Mouse (Mus musculus) testis, postnatal 14 days (tissue): ENCODE data around the gene Ms4a3.

Experiments used
- DNase-seq: peaks from one replicate; pipeline ENCODE4 v3.0.0; 2021; ENCODE audit warnings: low spot score

The Ms4a3 gene

DNA sequence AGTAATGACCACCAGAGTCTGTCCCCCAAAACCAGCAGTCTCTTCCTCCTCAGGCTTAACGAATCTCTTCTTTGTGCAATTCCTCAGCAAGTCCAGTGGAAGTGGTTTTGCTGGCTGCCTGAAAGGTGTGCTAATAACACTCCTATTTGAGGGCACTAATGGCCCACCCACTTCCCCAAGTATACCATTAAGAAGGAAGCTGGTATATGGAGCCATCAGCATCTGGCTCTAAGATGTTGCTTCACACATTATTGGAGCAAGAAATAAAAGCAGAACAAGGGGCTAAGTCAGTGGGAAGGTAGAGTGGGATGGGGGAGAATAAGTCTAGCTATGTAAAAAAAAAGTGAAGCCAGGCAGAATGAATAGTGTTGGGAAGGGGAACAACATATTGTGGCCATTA, at the start of gene Ms4a3:
Ms4a3 (minus strand) TSS at position 120 of the 400 bp plus-strand sequence.
- no peak for DNase-seq

DNA sequence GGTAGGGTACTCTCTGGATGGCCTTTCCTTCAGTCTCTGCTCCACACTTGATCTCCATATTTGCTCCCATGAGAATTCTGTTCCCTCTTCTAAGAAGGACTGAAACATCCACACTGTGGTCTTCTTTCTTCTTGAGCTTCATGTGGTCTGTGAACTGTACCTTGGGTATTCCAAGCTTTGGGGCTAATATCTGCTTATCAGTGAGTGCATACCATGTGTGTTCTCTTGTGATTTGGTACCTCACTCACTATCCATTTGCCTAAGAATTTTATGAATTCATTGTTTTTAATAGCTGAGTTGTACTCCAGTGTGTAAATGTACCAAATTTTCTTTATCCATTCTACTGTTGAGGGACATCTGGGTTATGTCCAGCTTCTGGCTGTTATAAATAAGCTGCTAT, 20.9 kb upstream of the Ms4a3 start:
- DNase-seq = no peak

DNA sequence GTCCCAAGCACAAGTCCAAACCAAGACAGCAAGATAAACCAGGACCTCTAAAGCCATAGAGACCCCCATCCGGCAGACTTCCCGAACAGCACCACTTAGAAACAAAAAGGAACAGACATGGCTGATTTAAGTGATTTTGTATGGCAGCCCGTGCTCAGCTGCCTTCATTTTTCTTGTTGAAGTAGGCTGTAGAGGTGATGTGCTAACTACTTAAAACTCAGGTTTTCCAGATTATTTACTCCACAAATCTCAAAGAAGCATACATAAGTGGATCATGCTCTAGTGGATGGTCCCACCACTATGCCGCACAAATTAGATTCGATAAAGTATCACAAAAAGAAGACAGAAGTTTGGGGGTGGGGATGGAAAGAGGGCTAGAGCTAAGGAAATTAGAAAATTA, 19.8 kb upstream of the Ms4a3 start, which contains the start of gene Oosp2:
Oosp2 (minus strand) TSS at position 101 of the 400 bp plus-strand sequence.
- DNase-seq = no peak

DNA sequence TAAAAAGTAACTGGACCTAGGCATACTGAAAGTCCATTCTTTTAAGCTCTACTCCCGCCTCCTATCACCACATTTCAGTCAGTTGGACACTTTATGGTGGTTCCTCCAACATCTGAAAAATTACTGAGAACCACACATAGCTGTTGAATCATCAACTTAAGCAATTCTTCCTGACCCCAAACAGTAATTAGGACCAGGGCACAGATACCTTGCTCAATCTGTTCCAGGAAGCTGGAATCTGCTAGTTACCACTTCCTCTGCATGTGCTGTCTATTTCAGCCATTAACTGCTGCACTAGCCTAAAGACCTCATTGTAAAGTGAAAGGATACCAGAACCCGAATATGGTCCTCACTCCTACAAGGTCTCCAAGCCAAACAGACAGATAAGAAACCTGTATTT, 18.5 kb upstream of the Ms4a3 start:
- no peak for DNase-seq

DNA sequence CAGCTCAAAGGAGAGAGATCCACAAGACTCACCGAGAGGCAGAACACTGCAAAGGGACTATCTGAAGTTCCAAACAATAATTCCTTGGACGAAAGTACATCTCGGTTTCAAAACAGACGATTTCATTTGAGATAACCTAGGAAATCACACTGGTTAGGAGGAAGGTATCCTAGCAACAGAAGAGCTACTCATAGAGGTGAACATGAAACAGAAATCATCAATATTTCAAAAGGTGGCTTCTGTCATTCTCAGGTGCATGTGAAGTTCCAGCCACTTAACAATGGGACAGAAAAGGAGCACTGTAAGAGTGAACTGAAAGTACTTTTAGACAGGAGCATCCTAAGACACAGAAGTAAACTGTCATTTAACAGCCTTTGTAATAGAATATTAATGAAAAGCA, 8.9 kb upstream of the Ms4a3 start:
- DNase-seq = no peak

DNA sequence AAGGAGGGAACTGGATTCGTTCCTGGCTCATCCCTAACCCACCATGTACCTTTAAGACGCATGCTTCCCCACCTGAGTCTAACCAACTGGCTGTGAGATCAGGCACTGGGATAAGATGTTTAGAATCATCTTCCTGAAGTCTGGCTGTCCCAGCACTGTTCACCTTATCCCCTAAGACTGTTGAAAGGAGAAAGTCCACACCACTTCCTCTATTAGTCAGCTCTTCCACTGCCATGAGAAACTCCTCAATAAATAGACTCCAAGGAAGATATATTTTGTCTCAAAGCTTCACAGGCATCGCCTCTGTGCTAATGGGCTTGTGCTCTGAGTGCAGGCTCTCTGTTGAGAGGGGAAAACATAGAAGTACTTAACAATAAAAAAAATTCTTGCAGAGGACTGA, 5.5 kb upstream of the Ms4a3 start:
- DNase-seq = no peak

DNA sequence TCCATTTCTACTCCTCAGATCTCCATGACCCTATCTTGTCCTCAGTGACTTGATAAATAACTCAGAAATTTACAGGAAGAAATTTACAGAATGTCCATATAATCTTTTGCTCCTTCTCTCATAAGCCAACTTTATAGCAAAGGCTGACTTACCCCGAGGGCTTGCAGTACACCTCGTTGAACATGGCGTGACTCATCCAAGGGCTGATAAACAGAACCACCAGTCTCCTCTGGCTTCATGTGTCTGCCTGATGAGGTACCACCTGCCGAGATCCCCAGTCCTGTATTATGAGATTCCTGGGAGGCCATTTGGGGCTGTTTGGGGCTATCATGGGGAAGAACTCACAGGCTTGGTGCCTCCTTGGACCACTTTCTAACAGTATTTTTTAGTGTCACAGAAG, 1.6 kb downstream of the Ms4a3 start:
- DNase-seq = no peak

DNA sequence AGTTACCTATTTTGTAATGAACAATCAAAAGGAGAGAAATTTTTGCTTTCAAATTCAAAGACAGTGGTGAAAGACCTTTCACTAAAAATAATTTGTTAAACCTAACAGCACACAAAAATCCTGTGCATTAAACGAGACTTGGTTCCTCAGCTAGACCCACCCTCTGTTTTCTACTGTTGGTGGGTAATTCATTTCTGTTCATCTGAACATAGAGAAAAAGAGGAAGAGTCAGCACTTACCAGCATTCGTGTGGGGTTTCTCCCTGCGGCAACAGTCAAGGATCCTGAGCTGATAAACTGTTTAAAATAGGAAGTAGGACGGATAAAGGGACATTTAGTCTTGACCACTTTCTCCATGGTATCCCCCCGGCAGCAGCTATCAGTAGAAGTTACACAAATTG, 5.1 kb downstream of the Ms4a3 start:
- DNase-seq = no peak

DNA sequence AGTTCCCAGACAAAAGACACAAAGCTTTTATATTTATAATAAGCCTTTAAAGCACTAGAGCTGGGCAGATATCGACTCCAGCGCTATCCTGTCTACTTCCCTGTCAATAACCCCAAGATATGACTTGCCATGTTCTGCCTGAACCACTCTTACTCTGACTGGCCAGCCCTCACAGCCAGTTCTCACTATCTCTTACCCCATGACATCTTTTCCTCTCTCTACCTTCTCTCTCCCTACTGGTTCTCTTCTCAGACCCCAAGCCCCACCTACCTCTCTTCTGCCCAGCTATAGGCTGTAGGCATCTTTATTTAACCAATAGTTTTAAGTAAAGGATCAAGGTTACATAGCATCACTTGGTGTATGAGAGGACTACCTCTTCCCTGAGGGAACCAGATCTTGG, 6.3 kb downstream of the Ms4a3 start:
- DNase-seq = no peak

DNA sequence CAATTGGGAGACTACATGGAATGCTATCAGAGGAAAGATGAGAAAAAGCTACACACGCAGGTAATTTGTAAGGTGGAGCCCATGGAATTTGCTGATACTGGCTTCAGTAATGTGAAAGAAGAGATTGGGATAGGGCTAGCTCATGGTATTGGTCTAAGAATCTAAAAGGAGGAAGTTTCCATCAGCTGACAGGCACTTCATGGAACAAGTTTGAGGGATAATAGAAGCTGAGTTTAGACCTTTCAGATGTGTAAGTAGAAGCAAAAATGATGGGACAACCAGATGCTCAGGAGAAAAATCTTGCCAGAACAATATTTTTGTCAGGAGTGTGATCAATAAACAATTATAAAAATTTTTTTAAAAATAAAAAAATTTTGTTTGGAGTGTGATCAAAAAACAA, 6.9 kb downstream of the Ms4a3 start:
- no peak for DNase-seq

DNA sequence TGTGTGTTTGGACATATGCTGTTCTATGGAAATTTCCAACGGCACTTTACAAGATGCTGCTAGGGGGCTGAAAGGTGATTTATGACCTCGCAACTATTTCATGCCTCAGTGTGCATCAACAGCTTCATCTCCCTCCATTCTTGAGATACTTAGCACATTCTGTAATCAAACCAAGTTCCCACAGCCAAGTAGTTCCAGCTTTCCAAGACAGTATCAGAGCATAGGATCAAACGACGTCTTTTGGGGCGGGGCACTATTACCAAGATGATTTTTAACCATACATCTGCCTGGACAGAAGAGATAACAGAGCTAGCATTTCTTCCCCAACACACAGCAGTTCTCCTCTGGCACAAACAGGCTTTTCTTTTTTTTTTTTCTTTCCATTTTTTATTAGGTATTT, 15.4 kb downstream of the Ms4a3 start:
- no peak for DNase-seq

DNA sequence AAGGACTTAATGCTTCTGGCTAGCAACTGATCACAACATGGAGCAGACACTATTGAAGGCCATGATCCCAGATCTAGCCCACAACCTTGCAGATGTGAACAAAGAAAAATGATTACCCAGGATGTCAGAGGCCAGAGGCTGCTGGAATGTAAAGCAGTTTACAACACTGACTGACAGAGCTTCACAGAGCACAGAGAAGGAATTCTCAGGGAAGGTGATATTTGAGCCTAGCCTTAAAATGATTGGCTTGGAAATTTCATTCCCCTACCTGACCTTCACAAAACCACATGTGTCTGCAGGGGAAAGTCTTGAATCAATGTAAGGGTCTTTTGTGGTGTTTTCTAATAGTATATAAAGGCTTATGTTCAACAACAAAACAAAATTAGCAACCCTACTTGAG, 15.9 kb downstream of the Ms4a3 start:
- no peak for DNase-seq

DNA sequence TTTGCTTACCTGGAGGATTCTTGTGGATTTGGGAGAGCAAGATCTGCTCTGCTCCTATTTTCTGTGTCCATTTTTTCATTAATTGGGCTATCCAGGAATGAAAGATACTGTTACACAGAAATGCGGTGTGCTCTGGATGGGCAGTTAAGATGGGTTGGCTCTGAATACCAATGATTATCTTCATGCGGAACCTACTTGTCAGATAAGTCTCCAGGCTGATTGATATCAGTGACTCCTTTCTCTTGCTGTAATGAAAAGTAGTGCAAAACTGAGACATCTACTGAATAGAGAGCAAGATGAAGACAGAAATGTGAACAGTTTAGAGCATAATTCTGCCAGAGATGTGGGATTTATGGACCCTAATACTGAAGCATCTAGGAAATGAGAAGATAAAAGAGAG, 17.1 kb downstream of the Ms4a3 start, which contains the start of gene Ms4a2:
Ms4a2 (minus strand) TSS at position 169 of the 400 bp plus-strand sequence.
- DNase-seq = no peak

DNA sequence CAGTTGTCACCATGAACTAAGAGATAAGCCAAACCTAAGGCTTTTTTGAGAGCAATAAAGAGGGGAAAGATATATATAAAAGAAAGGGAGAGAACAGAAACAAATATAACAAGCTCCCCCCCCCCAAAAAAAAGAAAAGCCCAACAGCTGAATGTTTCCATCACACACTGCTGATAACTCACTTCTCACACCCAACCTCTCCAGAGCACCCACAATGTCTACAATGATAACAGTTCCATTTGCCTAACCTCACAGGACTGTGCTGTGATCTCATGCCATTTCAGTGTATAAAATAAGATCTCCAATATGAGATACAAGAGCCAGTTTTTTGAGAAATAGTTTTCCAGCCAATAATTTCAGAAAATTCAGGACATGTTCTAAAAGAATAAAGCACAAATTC, 22.7 kb downstream of the Ms4a3 start:
- DNase-seq = no peak

DNA sequence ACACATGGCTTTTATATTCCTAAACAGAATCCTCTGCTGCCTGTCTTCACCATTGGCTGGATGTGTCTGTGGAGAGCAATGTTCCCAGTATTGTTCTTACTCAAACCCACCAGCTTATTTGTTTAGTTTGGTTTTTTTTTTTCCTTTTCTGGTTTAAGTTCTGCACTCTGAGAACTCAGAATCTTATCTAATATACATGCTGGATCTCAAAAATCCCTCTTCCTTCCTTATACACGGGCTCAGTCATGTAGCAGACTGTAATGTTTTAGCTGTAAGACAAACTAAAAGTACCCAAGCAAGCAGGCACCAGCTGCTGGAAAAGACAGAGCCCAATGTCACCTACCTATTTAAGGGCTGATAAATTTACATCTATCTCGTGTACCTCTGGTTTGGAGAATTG, 25.8 kb downstream of the Ms4a3 start:
- no peak for DNase-seq

DNA sequence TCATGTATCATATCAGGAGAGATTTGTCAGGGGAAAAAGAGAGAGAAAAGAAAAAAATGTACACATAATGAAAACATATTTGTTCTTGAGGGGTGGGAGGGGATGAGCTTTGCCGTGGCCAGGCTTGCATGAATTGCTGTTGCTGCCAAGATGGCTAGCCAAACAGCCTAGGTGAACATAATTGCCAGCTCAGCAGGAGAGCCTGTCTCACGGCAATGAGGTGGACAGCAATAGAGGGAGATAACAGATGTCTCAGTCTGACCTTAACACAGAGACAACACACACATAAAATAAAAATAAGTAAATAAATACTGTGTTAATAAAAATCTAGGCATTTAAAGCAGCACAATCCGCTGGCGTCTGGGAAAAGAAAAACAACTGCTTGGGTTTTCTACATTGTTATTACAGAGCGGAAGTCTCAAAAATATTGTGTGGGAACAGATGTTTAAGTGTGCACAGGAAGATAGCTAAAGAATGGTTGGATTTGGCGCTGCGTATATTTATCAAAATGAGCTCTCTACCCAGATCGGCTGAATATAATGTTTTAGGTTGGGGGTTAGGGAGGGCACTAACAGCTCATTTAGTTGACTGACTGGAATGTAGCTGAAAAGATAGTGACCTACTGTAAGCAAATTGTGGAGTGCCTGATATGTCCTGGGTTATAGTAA, 26.7 kb downstream of the Ms4a3 start:
- no peak for DNase-seq

DNA sequence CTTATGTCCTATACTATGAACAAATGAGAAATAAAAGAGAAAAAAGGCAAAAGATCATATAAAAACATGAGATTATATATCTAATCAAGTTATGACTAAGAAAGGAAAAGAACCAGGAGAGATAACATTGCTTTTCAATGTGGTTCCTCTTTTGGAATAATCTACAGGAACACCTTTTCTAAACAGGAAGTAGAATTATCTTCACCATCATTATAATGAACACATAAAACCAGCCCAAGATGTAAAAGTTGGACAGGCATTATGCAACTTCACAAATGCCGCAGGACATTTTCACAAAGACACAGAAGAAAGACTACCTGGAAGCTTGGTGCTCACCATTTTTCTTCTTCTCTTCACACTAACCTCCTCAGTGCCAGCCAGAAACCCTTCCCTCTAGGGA, 27.6 kb downstream of the Ms4a3 start:
- no peak for DNase-seq

DNA sequence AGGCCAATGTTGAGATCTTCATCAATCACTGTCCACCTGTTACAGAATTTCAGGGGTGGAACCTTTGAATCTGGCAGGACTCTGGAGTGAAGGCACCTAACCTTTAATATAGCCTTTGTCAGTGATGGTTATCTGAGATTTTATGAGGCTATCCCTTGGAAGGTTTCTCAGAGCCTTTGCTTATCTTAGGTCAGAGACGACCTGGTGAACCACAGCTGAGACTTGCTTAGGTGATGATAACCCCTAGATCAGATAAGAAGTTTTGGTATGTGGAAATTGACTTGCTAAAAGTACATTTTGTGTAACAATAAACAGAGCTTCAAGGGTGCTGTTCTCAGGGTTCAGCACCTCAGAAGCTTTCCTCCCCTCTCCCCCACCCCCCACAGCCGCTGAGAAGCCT, 28.4 kb downstream of the Ms4a3 start:
- DNase-seq = no peak

DNA sequence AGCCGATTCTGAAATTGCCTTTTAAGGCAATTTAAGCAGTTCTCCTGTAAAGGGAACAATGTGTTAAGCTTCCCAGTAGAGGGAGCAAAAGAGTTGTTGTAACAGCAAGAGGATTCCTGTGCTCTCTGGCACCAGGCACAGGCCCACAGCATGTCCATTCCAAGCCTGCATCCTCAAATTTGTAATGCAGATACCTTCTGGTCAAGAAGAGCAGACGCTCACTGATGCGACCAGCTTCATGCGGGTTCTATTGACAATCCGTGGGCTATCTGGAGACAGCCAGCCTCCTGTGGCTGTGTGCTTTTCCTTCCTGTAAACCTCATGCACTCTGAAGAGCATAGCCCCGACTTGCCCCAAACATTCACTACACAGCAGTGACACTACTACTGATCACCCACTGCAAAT, 29.1 kb downstream of the Ms4a3 start:
- peak; percentile 12 for DNase-seq

DNA sequence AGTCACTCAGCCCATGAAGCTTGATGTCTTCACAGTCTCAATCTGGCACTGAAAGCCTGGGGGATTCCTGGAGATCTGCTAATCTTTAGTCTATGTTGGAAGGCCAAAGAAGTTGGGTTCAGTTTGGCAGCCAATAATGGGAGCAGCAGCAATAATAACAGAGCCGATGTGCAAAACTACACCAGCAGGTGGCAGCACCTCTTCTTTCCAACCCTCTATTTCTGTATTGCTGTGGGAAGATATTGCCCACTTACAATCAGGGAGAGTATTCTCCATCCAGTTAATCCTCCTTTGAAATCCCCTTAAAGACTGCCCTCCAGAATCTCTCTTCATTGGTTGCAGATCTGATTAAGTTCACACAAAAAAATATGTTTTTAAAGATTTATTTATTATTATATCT, 32.5 kb downstream of the Ms4a3 start:
- DNase-seq = no peak

DNA sequence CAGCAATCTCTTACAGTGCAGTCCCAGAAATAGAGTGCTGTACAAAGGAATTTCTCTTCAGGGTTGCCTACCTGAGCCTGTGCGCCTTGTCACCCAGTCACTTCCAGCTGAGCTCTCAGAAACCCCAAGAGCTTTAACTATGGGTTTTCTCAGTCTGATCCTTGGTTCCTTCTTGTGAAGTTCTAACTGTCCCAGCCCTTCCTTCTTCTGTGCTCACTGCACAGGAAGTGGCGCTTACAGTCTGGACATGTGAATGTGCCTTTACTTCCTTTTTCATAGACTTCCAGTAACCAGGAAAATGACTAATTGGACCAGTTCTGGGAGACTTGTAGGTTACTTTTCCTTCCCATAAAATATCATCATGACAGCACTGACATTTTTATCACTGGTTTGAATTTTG, 36.0 kb downstream of the Ms4a3 start, which contains the start of gene Ms4a6d:
Ms4a6d (minus strand) TSS at position 247 of the 400 bp plus-strand sequence.
- DNase-seq = no peak

DNA sequence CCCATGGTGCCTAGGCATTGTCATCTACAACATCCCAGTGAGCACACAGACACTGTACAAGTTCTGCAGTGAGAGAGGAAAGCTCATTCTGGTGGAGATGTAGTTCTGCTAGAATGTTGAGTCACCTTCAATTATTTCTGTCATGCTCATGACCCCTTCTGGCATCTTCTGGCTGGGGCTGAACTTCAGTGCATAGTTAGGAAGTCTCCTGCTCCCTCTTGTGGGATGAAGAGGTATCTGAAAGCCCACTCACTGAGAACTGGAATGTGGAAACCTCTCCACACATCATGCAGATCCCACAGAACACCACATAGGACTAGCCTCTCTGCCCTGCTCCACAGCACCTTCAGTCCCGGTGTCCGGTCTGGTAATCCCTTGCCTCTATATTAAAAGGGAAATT, 38.6 kb downstream of the Ms4a3 start:
- no peak for DNase-seq

DNA sequence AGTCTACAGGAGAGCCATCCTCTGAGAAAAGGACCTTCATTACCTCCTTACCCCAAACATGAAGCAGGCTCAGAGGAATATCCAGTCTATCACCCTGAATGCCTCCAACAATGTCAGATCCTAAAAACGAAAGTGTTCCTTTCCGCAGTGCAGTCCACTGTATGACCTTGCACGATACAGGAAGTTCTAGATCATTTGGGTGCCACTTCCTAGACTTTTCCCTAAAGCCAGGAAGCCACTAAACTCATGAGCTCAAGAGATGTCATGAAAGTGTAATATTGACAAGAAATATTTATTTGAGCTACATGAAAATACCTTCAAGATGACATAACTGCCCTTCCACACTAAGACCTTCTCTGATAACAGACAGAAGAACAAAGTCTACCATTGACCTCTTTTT, 39.3 kb downstream of the Ms4a3 start:
- DNase-seq = no peak

DNA sequence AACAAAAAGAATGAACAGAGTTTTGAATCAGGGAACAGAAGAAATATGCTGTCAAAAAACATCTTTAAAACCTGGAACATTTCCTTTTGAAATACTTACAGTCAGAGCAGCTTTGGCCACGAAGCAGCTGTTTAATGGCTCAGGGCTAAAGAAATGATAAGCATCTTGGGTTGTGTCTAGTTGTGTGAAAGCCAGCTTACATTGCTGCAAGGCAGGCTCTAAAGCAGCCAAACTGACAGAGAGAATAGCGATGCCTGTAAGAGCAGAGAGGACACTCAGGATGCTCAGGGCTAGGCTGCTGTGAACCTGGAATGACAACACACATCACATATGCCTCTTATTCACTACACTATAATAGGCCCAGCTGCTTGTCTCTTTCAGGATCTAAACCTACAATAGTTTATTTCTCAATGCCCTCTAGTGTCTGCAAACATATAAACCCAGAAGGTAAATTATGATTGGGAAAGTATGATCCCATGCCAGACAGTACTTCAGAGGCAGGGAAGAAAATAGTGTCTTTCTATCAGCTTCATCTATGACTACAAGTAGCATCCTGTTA, 50.7 kb downstream of the Ms4a3 start:
- no peak for DNase-seq
